Mouse (Mus musculus) E14TG2a.4 (cell line): Measurements from ENCODE around the gene Hibch.

Experiments used
- CTCF ChIP-seq: conservative IDR thresholded peaks from 2 replicates; pipeline ENCODE4 v1.5.1; 2014; ENCODE audit warnings: low read length
- NANOG ChIP-seq: IDR thresholded peaks from 2 replicates; pipeline ENCODE4 v1.6.1; 2014; ENCODE audit warnings: borderline replicate concordance, low read length, mixed read lengths

- TF ChIP-seq CTCF = no peak
- no peak for TF ChIP-seq NANOG
Measured at GRCm38 (mm10) chr1:52799772-52800171, 45.0 kb upstream of the Hibch start.
